Mouse (Mus musculus) heart, postnatal 0 days (tissue): ENCODE measurements around the gene St6galnac3. TPM values are rescaled to one million over a fixed set of nuclear protein-coding genes. Genes with fewer than 3 reads are reported as not detected.
A peak's percentile ranks its signal among the peaks of the same experiment; 100 is the strongest.

ENCODE experiments used
- ATAC-seq: fragments of 200-750 bp; cut with Nextera tagmentation; 2 replicates; pipeline ENCODE4 v1.8.0; 2017; ENCODE audit warnings: low read depth, moderate number of reproducible peaks, moderate library complexity; ENCODE audit not compliant: insufficient read depth
- DNase-seq: peaks from one replicate; pipeline ENCODE4 v3.0.0-alpha.2; 2016; ENCODE audit warnings: low spot score
- H3K27ac ChIP-seq: fragments of 300-500 bp; sonication (generic); 2 replicates; pipeline ENCODE4 v1.5.1; 2014; ENCODE audit warnings: low read depth, mild to moderate bottlenecking
- H3K27me3 ChIP-seq: fragments of 300-500 bp; sonication (generic); 2 replicates; pipeline ENCODE4 v1.6.1; 2014; ENCODE audit warnings: low read length, mixed read lengths; ENCODE audit not compliant: control insufficient read depth, insufficient read depth
- H3K36me3 ChIP-seq: fragments of 300-500 bp; sonication (generic); replicated peaks from 2 replicates; pipeline ENCODE4 v1.6.1; 2014; ENCODE audit warnings: low read length, mixed read lengths; ENCODE audit not compliant: control insufficient read depth, insufficient read depth
- H3K4me1 ChIP-seq: fragments of 300-500 bp; sonication (generic); 2 replicates; pipeline ENCODE4 v1.6.1; 2014; ENCODE audit warnings: antibody characterized with exemption; ENCODE audit not compliant: control insufficient read depth, insufficient read depth
- H3K4me2 ChIP-seq: fragments of 300-500 bp; sonication (generic); 2 replicates; pipeline ENCODE4 v1.6.1; 2014; ENCODE audit warnings: low read depth, mild to moderate bottlenecking, low read length, moderate library complexity
- H3K4me3 ChIP-seq: fragments of 300-500 bp; sonication (generic); 2 replicates; pipeline ENCODE4 v1.5.1; 2014; ENCODE audit warnings: low read depth, low read length
- H3K9ac ChIP-seq: fragments of 300-500 bp; sonication (generic); replicated peaks from 2 replicates; pipeline ENCODE4 v1.6.1; 2014; ENCODE audit warnings: low read depth, low read length, mixed read lengths
- H3K9me3 ChIP-seq: fragments of 300-500 bp; sonication (generic); replicated peaks from 2 replicates; pipeline ENCODE4 v1.6.1; 2016; ENCODE audit warnings: low read length; ENCODE audit not compliant: control insufficient read depth
- CTCF ChIP-seq: IDR thresholded peaks from 2 replicates; pipeline ENCODE4 v1.5.1; 2016; ENCODE audit warnings: antibody characterized with exemption, control low read depth, low read depth
- EP300 ChIP-seq: IDR thresholded peaks from 2 replicates; pipeline ENCODE4 v1.6.1; 2016; ENCODE audit warnings: antibody characterized with exemption, low read depth
- WGBS: fragments of 180-500 bp; shearing (Covaris S2); extraction: QIAGEN DNeasy Blood & Tissue Kit; methylation state at CpG from one replicate; pipeline ENCODE4 v1.1.7; 2014; 5-methylcytosine and 5-hydroxymethylcytosine counted together
- polyA plus RNA-seq: library from polyadenylated mRNA; unstranded; fragments of >200 nt; fragmentation: Nextera tagmentation; extraction: Ambion mirVana; gene quantifications from 2 replicates; pipeline ENCODE4 v1.2.1, GENCODE M21; 2015
- total RNA-seq: library from RNA; depleted of rRNA; stranded (reverse); fragments of >200 nt; gene quantifications from 2 replicates; pipeline ENCODE4 v1.2.3, GENCODE M21; 2014; ENCODE audit warnings: low replicate concordance

St6galnac3 gene
- total and polyA plus RNA-seq, 2 experiments from 2014 or later: 9.7 to 22.5 TPM

- DNase-seq: no peak
- Histone ChIP-seq H3K4me2 (no peak overlapping the region), H3K27me3 (0 out of 2 replicates have a peak, but pooled peaks cover 4% of the 10 kb centered on the region), H3K27ac (no peak overlapping the region), H3K4me1 (peaks cover 13% of the 10 kb centered on the region), H3K9me3 (no peaks in the 10 kb centered on the region), H3K9ac (no peak overlapping the region), H3K4me3 (no peak overlapping the region), H3K36me3 (no peaks in the 10 kb centered on the region)
- no peak; the same call in 1 of the 2 replicates for ATAC-seq
- 88% methylated on average over 4 of the region's 4 CpGs for WGBS
- no peak for TF ChIP-seq EP300
- no peak for TF ChIP-seq CTCF
These were observed 8.6 kb upstream of the St6galnac3 start for GRCm38 (mm10) chr3:153733364-153734159.

GRCm38 (mm10) chr3:153732749-153733148 is 7.8 kb upstream of the St6galnac3 start:
- H3K4me2 ChIP-seq: no peak overlapping the region
- H3K4me1 ChIP-seq: peaks cover 13% of the 10 kb centered on the region
- no peak overlapping the region for H3K4me3 ChIP-seq
- no peak overlapping the region for H3K27ac ChIP-seq
- WGBS: 20% methylated on average over 6 of the region's 6 CpGs
- no peaks in the 10 kb centered on the region for H3K9me3 ChIP-seq
- ATAC-seq (no peak), DNase-seq (no peak)
- H3K36me3 ChIP-seq: no peaks in the 10 kb centered on the region
- H3K27me3 ChIP-seq: no peaks in the 10 kb centered on the region
- H3K9ac ChIP-seq: no peak overlapping the region
- no peak for TF ChIP-seq CTCF
- no peak for TF ChIP-seq EP300

- Histone ChIP-seq H3K27ac (no peak overlapping the region), H3K27me3 (no peaks in the 10 kb centered on the region), H3K36me3 (no peaks in the 10 kb centered on the region), H3K4me1 (peaks cover 13% of the 10 kb centered on the region), H3K4me3 (no peak overlapping the region), H3K4me2 (no peak overlapping the region), H3K9ac (no peak overlapping the region), H3K9me3 (no peaks in the 10 kb centered on the region)
- ATAC-seq: no peak; the same call in 1 of the 2 replicates
- no peak for TF ChIP-seq CTCF
- no peak for TF ChIP-seq EP300
- no peak for DNase-seq
- WGBS: 43% methylated on average over 6 of the region's 6 CpGs
These were observed 7.1 kb upstream of the St6galnac3 start for GRCm38 (mm10) chr3:153732035-153732434.

GRCm38 (mm10) chr3:153728577-153728976 is 3.6 kb upstream of the St6galnac3 start:
- DNase-seq: no peak
- TF ChIP-seq CTCF (no peak), EP300 (no peak)
- ATAC-seq: no peak
- Histone ChIP-seq H3K4me2 (no peak overlapping the region), H3K9me3 (no peaks in the 10 kb centered on the region), H3K36me3 (no peaks in the 10 kb centered on the region), H3K27ac (no peak overlapping the region), H3K4me3 (no peak overlapping the region), H3K4me1 (peaks cover 25% of the 10 kb centered on the region), H3K9ac (no peak overlapping the region), H3K27me3 (peaks cover 15% of the 10 kb centered on the region)

GRCm38 (mm10) chr3:153723467-153724079 is 1.4 kb downstream of the St6galnac3 start:
- Histone ChIP-seq H3K4me2 (peak overlapping the region; percentile 79), H3K4me1 (peaks cover 14% of the 10 kb centered on the region), H3K27ac (no peak overlapping the region), H3K9ac (no peak overlapping the region), H3K27me3 (peaks cover 15% of the 10 kb centered on the region), H3K9me3 (no peaks in the 10 kb centered on the region), H3K4me3 (peak overlapping the region; percentile 60), H3K36me3 (no peaks in the 10 kb centered on the region)
- no peak for TF ChIP-seq CTCF
- TF ChIP-seq EP300: no peak
- ATAC-seq (no peak), DNase-seq (no peak)
- 75% methylated on average over 9 of the region's 9 CpGs for WGBS
